Mouse (Mus musculus) C2C12 (cell line): ENCODE measurements at regions not wholly inside any gene's neighbourhood (a gene's known extent, or its start where the extent isn't known, plus 50 kb on each side); places are given as distances from the start of the nearest gene placed in this dataset.
A peak's percentile ranks its signal among the peaks of the same experiment; 100 is the strongest.

Source experiments
- H3K27me3 ChIP-seq: one replicate; pipeline ENCODE4 v1.6.1; 2011; ENCODE audit not compliant: control insufficient read depth, insufficient read depth, insufficient read length
- H3K36me3 ChIP-seq: one replicate; pipeline ENCODE4 v1.6.1; 2011; ENCODE audit not compliant: control insufficient read depth, insufficient read depth
- H3K4me3 ChIP-seq: one replicate; pipeline ENCODE4 v1.5.1; 2011; ENCODE audit warnings: mild to moderate bottlenecking, control low read depth; ENCODE audit not compliant: poor library complexity, insufficient read depth, severe bottlenecking
- H3K79me2 ChIP-seq: one replicate; pipeline ENCODE4 v1.6.1; 2011; ENCODE audit not compliant: control insufficient read depth, insufficient read depth
- H3K79me3 ChIP-seq: one replicate; pipeline ENCODE4 v1.6.1; 2011; ENCODE audit warnings: low read depth, control low read depth
- H3ac ChIP-seq: one replicate; pipeline ENCODE3; 2011; ENCODE audit warnings: low read depth; ENCODE audit not compliant: control insufficient read depth, insufficient read length
- CEBPB ChIP-seq: IDR thresholded peaks from one replicate; pipeline ENCODE4 v1.6.1; 2011; ENCODE audit warnings: low read depth, mild to moderate bottlenecking, control low read depth, moderate library complexity
- CTCF ChIP-seq: IDR thresholded peaks from one replicate; pipeline ENCODE4 v1.5.1; 2011; ENCODE audit not compliant: control insufficient read depth, insufficient read depth, insufficient read length
- FOSL1 ChIP-seq: IDR thresholded peaks from one replicate; pipeline ENCODE4 v1.8.0; 2011; ENCODE audit warnings: mild to moderate bottlenecking, low read length; ENCODE audit not compliant: poor library complexity, insufficient read depth, severe bottlenecking
- MAX ChIP-seq: IDR thresholded peaks from one replicate; pipeline ENCODE4 v1.6.1; 2011; ENCODE audit warnings: mild to moderate bottlenecking, control low read depth
- MYOD1 ChIP-seq: IDR thresholded peaks from one replicate; pipeline ENCODE4 v1.6.1; 2011; ENCODE audit warnings: low read depth; ENCODE audit not compliant: control insufficient read depth, insufficient read length
- MYOG ChIP-seq: IDR thresholded peaks from one replicate; pipeline ENCODE4 v1.6.1; 2011; ENCODE audit not compliant: control insufficient read depth, insufficient read length; ENCODE audit errors: extremely low read depth
- USF1 ChIP-seq: IDR thresholded peaks from one replicate; pipeline ENCODE4 v1.6.1; 2011; ENCODE audit warnings: low read depth, mild to moderate bottlenecking, control low read depth, moderate library complexity

DNA sequence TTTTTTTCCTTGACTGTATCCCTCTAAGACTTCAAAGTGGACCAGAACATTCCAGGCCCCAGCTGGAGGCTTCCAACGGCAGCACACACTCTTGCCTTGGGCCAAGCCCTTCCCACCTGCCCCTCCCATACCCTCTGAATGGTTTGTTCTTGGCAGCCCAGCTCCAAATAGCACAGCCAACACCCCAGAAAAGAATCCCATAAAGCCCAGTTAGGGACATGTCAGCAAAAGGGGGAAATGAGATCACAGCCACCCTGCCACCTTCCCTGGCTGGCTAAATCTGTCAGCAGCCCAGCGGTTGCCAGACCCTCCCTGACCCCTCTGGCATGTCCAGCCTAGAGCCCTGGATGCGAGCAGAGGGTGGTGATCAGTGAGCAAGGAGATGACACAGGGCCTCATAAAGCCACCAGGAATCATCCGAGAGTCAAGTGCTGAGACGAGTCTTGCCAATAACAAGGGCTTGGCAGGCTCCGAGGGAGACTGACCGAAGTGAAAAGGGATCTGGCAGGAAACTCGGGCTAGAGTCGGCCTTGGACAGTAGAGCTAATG, 258.8 kb downstream of the Rplp1 start:
- Histone ChIP-seq H3ac (no peak overlapping the region), H3K36me3 (no peaks in the 10 kb centered on the region), H3K79me3 (no peaks in the 10 kb centered on the region), H3K4me3 (no peak overlapping the region), H3K79me2 (no peaks in the 10 kb centered on the region), H3K27me3 (no peaks in the 10 kb centered on the region)
- TF ChIP-seq MYOG (no peak), MAX (no peak), FOSL1 (no peak), MYOD1 (no peak), USF1 (no peak), CTCF (no peak), CEBPB (no peak)

DNA sequence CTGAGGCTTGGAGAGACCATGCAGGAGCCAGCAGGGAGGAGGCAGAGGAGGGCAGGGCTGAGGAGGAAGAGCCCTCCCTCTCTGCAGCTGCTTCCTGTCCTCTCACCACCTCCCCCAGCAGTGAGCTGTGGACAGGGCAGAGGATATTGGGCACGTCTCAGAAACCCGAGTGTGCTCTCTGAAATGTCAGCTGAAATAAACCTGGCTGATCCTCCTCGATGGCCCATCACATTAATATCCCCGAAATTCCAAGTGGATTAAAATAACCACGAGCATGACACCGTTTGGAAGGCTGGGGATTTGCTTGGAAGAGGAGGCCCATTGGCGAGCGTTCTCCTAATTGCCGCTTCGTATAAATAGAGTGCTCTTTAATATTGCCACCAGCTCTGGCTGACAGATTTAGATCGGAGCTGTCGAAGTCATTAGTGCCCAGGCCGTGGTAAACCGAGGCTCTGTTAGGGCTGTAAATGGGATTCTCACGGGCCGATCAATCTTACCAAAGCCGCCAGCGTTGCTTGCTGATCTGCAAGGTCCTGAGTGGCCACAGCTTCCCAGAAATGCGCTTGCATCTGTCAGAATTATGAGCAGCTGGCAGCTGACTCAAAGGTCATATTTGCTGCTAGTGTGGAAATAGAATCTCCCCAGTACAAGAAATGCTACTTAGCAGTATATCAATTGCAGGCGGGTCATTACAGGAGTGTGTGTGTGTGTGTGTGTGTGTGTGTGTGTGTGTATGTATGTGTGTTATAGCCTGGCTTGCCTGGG, 268.5 kb downstream of the Rplp1 start:
- TF ChIP-seq MYOD1 = peak; percentile 74
- no peak for TF ChIP-seq CTCF
- H3ac ChIP-seq = peak overlapping the region; percentile 8
- H3K79me3 ChIP-seq = no peaks in the 10 kb centered on the region
- no peaks in the 10 kb centered on the region for H3K36me3 ChIP-seq
- H3K4me3 ChIP-seq = no peak overlapping the region
- no peaks in the 10 kb centered on the region for H3K79me2 ChIP-seq
- H3K27me3 ChIP-seq = no peaks in the 10 kb centered on the region

DNA sequence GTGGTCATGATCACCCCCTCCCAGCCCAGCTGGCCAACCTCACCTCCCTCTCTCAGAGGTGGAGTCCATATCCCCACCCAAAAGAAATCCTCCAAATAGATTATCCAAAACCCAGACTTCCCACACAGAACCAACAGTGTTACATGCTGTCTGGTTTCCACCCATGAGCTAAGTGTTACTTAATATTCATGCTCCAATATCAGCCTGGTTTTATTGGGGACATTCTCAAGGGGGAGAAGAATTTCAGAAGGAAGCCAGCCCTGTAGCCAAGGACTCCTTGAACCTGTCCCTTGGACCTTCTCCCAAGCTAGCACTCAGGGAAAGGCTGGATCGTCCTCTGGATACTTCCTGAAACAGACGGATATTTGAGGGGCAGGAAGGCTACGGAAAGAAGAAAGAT, 268.6 kb downstream of the Tle3 start:
- Histone ChIP-seq H3K79me3 (no peaks in the 10 kb centered on the region), H3K4me3 (no peak overlapping the region), H3K36me3 (no peaks in the 10 kb centered on the region), H3K27me3 (no peaks in the 10 kb centered on the region), H3K79me2 (no peaks in the 10 kb centered on the region), H3ac (no peak overlapping the region)
- no peak for TF ChIP-seq CTCF

DNA sequence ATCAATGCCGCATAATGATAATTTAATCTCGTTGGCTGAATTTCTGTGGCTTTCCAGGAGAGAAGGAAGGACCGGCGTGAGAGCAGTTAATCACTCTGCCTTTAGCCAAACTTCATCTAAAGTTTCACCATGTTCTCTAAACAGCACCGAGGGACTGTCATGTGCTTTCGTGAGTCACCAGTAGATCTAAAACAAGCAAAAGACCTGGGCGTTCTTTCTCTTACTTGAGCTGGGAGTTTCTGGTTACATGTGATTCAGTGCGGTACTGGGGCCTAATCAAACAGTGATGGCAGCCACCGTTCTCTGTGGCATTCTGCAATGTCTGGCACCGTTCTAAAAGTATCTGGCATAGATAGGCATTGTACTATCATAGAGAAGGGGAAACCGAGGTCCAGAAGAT, 266.7 kb downstream of the Tle3 start:
- Histone ChIP-seq H3K27me3 (no peaks in the 10 kb centered on the region), H3K36me3 (no peaks in the 10 kb centered on the region)
- peak; percentile 11 for TF ChIP-seq FOSL1
- TF ChIP-seq CTCF = no peak
- no peak for TF ChIP-seq CEBPB
- peak; percentile 64 for TF ChIP-seq MAX
- no peak for TF ChIP-seq MYOG
- TF ChIP-seq MYOD1 = peak; percentile 11

DNA sequence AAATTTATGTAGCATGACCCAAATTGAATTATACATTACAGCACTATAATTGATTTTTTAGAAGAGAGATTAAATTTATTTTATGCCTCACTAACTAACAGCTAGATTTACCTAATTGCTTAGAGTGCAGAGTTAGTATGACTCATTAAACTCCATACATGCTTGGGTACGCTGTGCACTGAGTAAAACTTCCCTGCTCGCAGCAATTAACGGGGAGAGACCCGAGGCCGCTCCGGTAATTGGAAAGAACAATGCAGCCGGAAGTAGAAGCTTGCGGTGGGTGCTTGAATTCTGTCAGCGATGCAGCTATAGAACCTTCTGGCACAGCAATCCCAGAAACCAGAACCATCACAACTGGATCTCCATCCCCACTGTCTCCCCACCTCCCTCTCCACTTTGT, 261.8 kb downstream of the Tle3 start:
- Histone ChIP-seq H3ac (no peak overlapping the region), H3K79me3 (no peaks in the 10 kb centered on the region), H3K79me2 (no peaks in the 10 kb centered on the region), H3K4me3 (no peak overlapping the region), H3K36me3 (no peaks in the 10 kb centered on the region), H3K27me3 (no peaks in the 10 kb centered on the region)
- no peak for TF ChIP-seq MYOG
- no peak for TF ChIP-seq MAX
- TF ChIP-seq USF1 = no peak
- TF ChIP-seq CTCF = no peak
- TF ChIP-seq MYOD1 = no peak
- TF ChIP-seq CEBPB = no peak
- TF ChIP-seq FOSL1 = no peak

More for the DNA sequence above, 266.7 kb downstream of the Tle3 start:
- Histone ChIP-seq H3K79me3 (no peaks in the 10 kb centered on the region), H3K79me2 (no peaks in the 10 kb centered on the region), H3K4me3 (no peak overlapping the region), H3ac (no peak overlapping the region)

DNA sequence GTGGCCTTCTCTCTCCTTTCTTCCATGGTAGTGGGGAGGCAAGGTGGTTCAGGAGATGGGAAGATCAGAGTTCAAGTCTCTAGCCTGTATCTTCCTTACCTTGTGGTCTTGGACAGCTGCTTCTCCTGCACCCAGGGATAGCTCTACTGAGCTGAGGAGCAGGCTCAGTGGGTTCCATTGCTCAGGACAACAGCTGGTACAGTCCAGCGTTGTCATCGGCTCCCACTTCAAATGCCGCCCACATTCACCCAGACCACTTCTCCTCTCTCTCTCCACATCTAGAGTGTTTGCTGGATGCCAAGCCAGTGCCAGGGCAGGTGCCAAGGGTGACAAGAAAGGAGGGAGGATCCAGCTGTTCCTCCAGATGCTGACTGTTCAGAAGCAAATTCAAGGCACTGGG, 260.4 kb downstream of the Tle3 start:
- TF ChIP-seq MYOG = no peak
- no peak for TF ChIP-seq FOSL1
- TF ChIP-seq MYOD1 = no peak
- no peak for TF ChIP-seq CEBPB
- no peak for TF ChIP-seq USF1
- TF ChIP-seq CTCF = no peak
- TF ChIP-seq MAX = no peak
- Histone ChIP-seq H3K79me3 (no peaks in the 10 kb centered on the region), H3ac (no peak overlapping the region), H3K79me2 (no peaks in the 10 kb centered on the region), H3K36me3 (no peaks in the 10 kb centered on the region), H3K27me3 (no peaks in the 10 kb centered on the region), H3K4me3 (no peak overlapping the region)
